Mouse (Mus musculus): ENCODE results near the gene Txnrd3. TPM values are rescaled to one million over a fixed set of nuclear protein-coding genes. Genes with fewer than 3 reads are reported as not detected.

Gene Txnrd3
- polyA plus RNA-seq, 1 experiment from 2014 or later = 6.6 TPM

DNA sequence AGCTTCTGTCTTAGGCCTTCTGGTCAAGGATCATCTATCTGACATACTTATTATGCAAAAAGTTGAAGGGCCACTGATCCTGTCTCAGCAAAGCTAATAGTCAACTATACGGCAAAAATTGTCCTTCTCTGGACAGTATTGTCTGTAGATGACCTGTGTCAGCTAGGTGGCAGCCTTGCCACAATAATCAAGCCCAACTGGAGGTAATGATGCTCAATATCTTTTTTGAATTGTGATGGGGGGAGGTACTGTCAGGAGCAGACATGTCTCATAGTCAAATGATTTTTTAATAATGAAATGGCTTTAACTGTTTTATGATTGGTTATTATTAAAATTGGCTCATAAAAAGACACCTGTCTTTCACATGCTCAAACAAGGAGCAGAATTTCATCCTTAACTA is 40.4 kb downstream of the Txnrd3 start:
- ATAC-seq = no peak
- Histone ChIP-seq H3K4me1 (ENCODE audit: control insufficient read depth, insufficient read depth, low read length) (no peaks in the 10 kb centered on the region), H3K9me3 (ENCODE audit: control insufficient read depth, low read length) (no peaks in the 10 kb centered on the region), H3K36me3 (ENCODE audit: control insufficient read depth, insufficient read depth, low read length) (no peaks in the 10 kb centered on the region), H3K27ac (ENCODE audit: low read length) (no peak overlapping the region), H3K4me3 (ENCODE audit: low read length) (no peak overlapping the region), H3K4me2 (ENCODE audit: low read depth, low read length) (no peak overlapping the region), H3K9ac (ENCODE audit: low read depth, low read length) (no peak overlapping the region), H3K27me3 (replicated peaks; ENCODE audit: control insufficient read depth, insufficient read depth, low read length) (no peaks in the 10 kb centered on the region)
- WGBS = 57% methylated on average over 1 of the region's 1 CpGs

DNA sequence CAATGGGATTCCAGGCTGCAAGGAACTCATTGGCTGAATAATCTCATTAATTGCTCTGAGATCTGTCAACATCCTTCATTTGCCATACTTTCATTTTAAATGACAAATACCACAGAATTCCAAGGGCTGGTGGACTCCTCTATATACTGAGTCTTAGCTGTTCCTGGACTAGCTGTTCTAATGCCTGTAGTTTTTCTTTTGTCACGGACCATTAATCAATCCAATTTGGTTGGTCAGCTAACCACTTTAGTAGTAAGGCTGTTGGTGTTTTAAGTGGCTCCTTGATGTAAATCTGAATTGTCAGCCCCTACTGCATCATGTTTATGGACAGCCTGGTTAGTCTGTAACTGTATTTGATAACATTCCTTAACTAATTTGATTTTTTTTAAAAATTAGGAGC is 43.3 kb downstream of the Txnrd3 start:
- no peak overlapping the region for H3K9ac ChIP-seq (ENCODE audit: low read depth, low read length)
- H3K4me1 ChIP-seq (ENCODE audit: control insufficient read depth, insufficient read depth, low read length) = no peaks in the 10 kb centered on the region
- WGBS = 74% methylated on average over 1 of the region's 1 CpGs
- no peak for ATAC-seq
- H3K27ac ChIP-seq (ENCODE audit: low read length) = no peak overlapping the region
- no peak overlapping the region for H3K4me2 ChIP-seq (ENCODE audit: low read depth, low read length)
- no peaks in the 10 kb centered on the region for H3K9me3 ChIP-seq (ENCODE audit: control insufficient read depth, low read length)
- H3K4me3 ChIP-seq (ENCODE audit: low read length) = no peak overlapping the region
- H3K36me3 ChIP-seq (ENCODE audit: control insufficient read depth, insufficient read depth, low read length) = no peaks in the 10 kb centered on the region
- no peaks in the 10 kb centered on the region for H3K27me3 ChIP-seq (replicated peaks; ENCODE audit: control insufficient read depth, insufficient read depth, low read length)

DNA sequence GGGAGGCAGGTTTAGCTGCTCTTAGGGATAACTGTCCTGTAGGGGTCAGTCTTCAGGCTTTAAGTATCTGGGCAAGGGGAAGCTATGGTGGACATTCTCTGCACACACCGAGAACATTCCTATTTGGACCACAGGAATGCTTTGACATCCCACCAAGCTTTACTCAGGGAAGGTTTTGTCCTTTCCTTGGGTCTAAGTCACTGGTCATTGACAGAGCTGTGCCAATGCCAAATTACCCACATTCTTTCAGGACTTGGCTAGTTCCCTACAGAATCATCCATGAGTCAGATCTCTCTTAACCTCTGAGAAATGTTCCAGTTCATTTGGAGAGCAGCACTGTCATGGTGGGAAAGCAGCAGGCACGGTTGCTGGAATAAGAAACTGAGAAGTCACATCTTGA is 62.8 kb downstream of the Txnrd3 start:
- Histone ChIP-seq H3K4me2 (ENCODE audit: low read depth, low read length) (no peak overlapping the region), H3K4me3 (ENCODE audit: low read length) (no peak overlapping the region), H3K36me3 (ENCODE audit: control insufficient read depth, insufficient read depth, low read length) (no peaks in the 10 kb centered on the region), H3K27ac (ENCODE audit: low read length) (no peak overlapping the region), H3K27me3 (replicated peaks; ENCODE audit: control insufficient read depth, insufficient read depth, low read length) (no peaks in the 10 kb centered on the region), H3K9ac (ENCODE audit: low read depth, low read length) (no peak overlapping the region), H3K4me1 (ENCODE audit: control insufficient read depth, insufficient read depth, low read length) (no peaks in the 10 kb centered on the region), H3K9me3 (ENCODE audit: control insufficient read depth, low read length) (no peaks in the 10 kb centered on the region)
- WGBS = 69% methylated on average over 2 of the region's 2 CpGs
- no peak for ATAC-seq

DNA sequence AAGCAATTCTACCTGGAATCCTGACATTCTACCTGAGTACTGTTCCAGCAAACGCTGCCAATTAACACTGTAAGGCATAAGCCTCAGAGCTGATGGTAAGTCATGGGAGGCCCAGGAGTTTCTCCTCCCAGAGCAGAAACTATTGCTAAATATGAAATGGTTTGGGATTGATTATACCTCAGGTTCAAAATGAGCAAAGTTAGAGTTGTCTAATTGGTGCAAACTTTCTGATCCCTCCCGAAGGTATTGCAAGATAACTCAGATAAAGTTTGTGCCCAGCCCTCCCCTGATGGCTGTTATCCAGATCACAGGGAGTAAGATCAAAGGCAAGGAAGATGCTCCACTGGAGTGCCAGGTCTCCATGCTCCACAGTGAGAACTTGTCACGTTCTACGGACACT is 63.5 kb downstream of the Txnrd3 start, which contains the start of gene Vmn1r40:
Vmn1r40 (plus strand) TSS at position 301 of the 400 bp plus-strand sequence.
- no peaks in the 10 kb centered on the region for H3K4me1 ChIP-seq (ENCODE audit: control insufficient read depth, insufficient read depth, low read length)
- H3K4me3 ChIP-seq (ENCODE audit: low read length) = no peak within 1 kb of the TSS
- no peaks in the 10 kb centered on the region for H3K27me3 ChIP-seq (replicated peaks; ENCODE audit: control insufficient read depth, insufficient read depth, low read length)
- ATAC-seq = no peak
- H3K36me3 ChIP-seq (ENCODE audit: control insufficient read depth, insufficient read depth, low read length) = no peaks in the 10 kb centered on the region
- no peak within 1 kb of the TSS for H3K9ac ChIP-seq (ENCODE audit: low read depth, low read length)
- H3K9me3 ChIP-seq (ENCODE audit: control insufficient read depth, low read length) = no peaks in the 10 kb centered on the region
- no peak within 1 kb of the TSS for H3K27ac ChIP-seq (ENCODE audit: low read length)
- WGBS = 76% methylated on average over 4 of the region's 4 CpGs
- H3K4me2 ChIP-seq (ENCODE audit: low read depth, low read length) = no peak within 1 kb of the TSS

DNA sequence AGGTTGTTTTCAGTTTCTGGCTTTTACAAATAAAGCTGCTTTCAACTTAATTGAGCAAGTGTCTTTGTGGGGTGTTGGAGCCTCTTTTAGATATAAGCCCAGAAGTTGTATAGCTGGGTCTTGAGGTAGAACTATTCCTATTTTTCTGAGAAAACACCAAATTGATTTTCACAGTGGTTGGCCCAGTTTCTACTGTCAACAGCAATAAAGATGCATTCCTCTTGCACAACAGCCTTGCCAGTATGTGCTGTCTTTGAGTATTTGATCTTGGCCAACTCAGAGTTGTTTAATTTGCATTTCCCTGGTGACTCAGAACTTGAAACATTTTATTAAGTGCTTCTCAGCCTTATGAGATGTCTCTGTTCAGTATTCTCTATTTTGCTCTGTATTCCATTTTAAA is 74.3 kb downstream of the Txnrd3 start:
- Histone ChIP-seq H3K4me2 (ENCODE audit: low read depth, low read length) (no peak overlapping the region), H3K9ac (ENCODE audit: low read depth, low read length) (no peak overlapping the region)
- ATAC-seq = no peak

More for the DNA sequence above, 74.3 kb downstream of the Txnrd3 start:
- no peaks in the 10 kb centered on the region for H3K27me3 ChIP-seq (replicated peaks; ENCODE audit: control insufficient read depth, insufficient read depth, low read length)
- H3K4me3 ChIP-seq (ENCODE audit: low read length) = no peak overlapping the region
- H3K36me3 ChIP-seq (ENCODE audit: control insufficient read depth, insufficient read depth, low read length) = no peaks in the 10 kb centered on the region
- H3K4me1 ChIP-seq (ENCODE audit: control insufficient read depth, insufficient read depth, low read length) = no peaks in the 10 kb centered on the region
- no peaks in the 10 kb centered on the region for H3K9me3 ChIP-seq (ENCODE audit: control insufficient read depth, low read length)
- H3K27ac ChIP-seq (ENCODE audit: low read length) = no peak overlapping the region

Other genes with a start within 250 kb of the Txnrd3 start
- gene Chchd6, start 48.3 kb upstream of the Txnrd3 start, polyA plus RNA-seq (2015; fragmentation: Nextera tagmentation; extraction: Ambion mirVana) = 36.8 and 41.3 TPM in 2 replicates
- gene Vmn1r40, start 63.6 kb downstream of the Txnrd3 start, polyA plus RNA-seq (2015; fragmentation: Nextera tagmentation; extraction: Ambion mirVana) = not detected in 2 replicates
- gene Vmn1r41, start 96.8 kb downstream of the Txnrd3 start, polyA plus RNA-seq (2015; fragmentation: Nextera tagmentation; extraction: Ambion mirVana) = not detected in 2 replicates
- gene Vmn1r42, start 232.4 kb downstream of the Txnrd3 start, polyA plus RNA-seq (2015; fragmentation: Nextera tagmentation; extraction: Ambion mirVana) = not detected in 2 replicates
- not detected in 2 replicates for gene Vmn1r43, start 232.4 kb downstream of the Txnrd3 start, polyA plus RNA-seq (2015; fragmentation: Nextera tagmentation; extraction: Ambion mirVana)
- not detected in 2 replicates for gene Vmn1r44, start 239.7 kb downstream of the Txnrd3 start, polyA plus RNA-seq (2015; fragmentation: Nextera tagmentation; extraction: Ambion mirVana)

Measured in intestine, embryonic 16.5 days (tissue).